Mouse (Mus musculus): ENCODE results near the gene Gm20441.

Gm20441 gene

DNA sequence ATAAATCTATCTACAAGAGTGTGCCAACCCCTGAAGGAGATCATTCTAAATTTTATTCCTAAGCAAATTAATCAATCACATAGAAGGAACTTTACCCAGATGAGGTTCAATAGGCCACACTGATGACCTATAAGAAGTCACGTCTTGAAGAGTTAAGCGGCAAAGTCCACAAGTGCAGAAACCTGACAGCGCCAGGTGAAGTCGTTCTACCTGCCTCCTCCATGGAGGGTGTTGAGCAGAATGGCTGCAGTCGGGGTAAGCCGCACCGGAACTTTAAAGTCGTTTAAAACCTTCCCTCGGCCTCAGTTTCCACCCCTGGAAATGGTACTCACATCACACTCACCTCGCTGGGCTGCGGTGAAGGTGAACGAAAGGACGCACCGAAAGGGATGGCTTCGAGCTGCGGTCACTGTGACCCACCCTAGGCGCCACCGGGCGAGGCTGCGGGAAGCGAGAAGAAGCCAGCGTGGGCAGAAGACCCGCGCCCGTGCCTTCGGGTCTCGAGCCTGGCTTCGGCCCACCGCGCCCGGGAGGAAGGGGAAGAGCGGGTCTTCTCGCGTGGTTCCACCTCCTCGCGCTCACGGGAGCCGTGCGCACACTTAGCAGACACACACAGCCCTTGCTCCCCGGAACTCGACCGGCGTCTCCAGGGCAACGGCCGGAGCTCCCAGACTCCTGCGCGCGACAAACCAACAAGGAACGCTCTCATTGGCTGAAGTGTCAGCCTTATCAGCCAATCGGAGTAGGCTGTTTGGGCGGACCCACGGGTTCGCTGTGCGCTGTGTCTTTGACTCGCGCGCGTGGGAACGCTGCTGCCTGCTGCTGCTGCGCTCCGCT lies 16.9 kb downstream of the Gm20441 start, which contains the start of gene Cabin1:
Cabin1 (minus strand) TSS at position 660 of the 837 bp plus-strand sequence.
- POLR2A ChIA-PET: interaction anchor here in 3 of 4 experiments (0.6 to 4.4 kb wide), 74 partner anchors 8 to 700 kb away, joined by 3 to 77 read pairs (median 4); partner anchors contain the start of genes Ddt (in 3 of the 3), Gm20441 (in 3 of the 3), Gstt1 (in 3 of the 3) and Mif (in 3 of the 3)

GRCm38 (mm10) chr10:75762413-75762812 lies 18.3 kb downstream of the Gm20441 start:
- ChIA-PET POLR2A (interaction anchor here in 2 of 4 experiments (0.9 to 4.4 kb wide), 5 partner anchors 11 to 136 kb away, joined by 3 to 77 read pairs (median 3); partner anchors contain the start of gene Ddt (in 2 of the 2)), CTCF (no interaction called here)

More for the DNA sequence above, 16.9 kb downstream of the Gm20441 start, which contains the start of gene Cabin1:
- CTCF ChIA-PET: interaction anchor here (0.6 to 2.3 kb wide), 39 partner anchors 9 to 1553 kb away, joined by 3 to 40 read pairs (median 6); partner anchors contain the start of genes Ddt (in 4 of the 4), Gstt2 (in 2 of the 4), Mif (in 2 of the 4) and Gm20441 (in 1 of the 4)

- CTCF ChIA-PET: interaction anchor here (0.6 to 1.8 kb wide), 7 partner anchors 16 to 93 kb away, joined by 3 to 7 read pairs (median 3); no protein-coding TSS in a partner anchor
- POLR2A ChIA-PET: interaction anchor here in 3 of 4 experiments (0.7 to 2.4 kb wide), 9 partner anchors 13 to 172 kb away, joined by 3 to 6 read pairs (median 4); partner anchors contain the start of gene Ddt (in 2 of the 3)
Observed at GRCm38 (mm10) chr10:75760311-75760710, 20.4 kb downstream of the Gm20441 start.

DNA sequence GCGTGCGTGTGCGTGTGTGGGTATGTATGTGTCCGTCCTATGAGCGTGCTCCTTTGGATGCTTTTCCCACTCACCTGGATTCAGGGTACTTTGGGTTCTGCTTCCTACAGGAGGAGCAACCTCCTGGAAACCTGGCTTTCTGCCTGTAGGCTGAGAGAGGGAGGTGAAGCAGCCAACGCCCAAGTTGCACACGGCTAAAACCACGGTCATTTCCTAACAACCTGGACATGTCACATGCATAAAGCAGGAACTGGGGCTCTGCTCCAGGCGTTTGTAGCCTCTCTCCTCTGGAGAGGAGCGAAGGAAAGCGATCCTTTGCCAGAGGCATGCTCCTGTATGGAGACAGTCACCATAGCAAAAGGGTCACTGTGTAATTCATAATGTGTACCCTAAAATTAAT lies 24.0 kb downstream of the Gm20441 start:
- CTCF ChIA-PET: interaction anchor here in 3 of 4 experiments (0.6 to 2.7 kb wide), 7 partner anchors 8 to 170 kb away, joined by 3 to 8 read pairs (median 4); partner anchors contain the start of gene Ddt (in 1 of the 3)
- POLR2A ChIA-PET: interaction anchor here in 2 of 4 experiments (0.7 to 1.4 kb wide), 4 partner anchors 8 to 108 kb away, joined by 3 to 10 read pairs (median 4); partner anchors contain the start of genes Cabin1 (in 1 of the 2) and Ddt (in 1 of the 2)

DNA sequence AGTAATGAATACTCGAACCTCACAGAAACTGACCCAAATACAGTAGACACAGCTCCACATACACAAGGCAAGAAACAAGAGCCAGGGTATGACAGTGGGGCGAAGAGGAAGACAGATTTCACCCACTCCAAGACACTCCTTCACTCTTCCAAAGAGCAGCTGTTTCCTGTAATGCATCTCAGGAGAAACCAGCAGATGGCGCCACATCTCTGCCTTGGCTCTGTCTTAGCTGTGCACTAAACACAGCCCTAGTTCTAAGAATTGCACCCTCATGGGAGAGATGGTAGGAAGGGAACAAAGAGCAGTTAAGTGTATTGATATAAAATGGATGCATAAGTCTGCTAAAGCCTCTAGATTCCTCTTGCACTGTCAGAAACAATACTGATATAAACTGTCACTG lies 36.7 kb downstream of the Gm20441 start:
- ChIA-PET CTCF (interaction anchor here (0.5 to 2.3 kb wide), 76 partner anchors 8 to 509 kb away, joined by 3 to 27 read pairs (median 4); partner anchors contain the start of genes Cabin1 (in 2 of the 4), Gm20441 (in 2 of the 4), Gstt2 (in 2 of the 4) and Ddt (in 1 of the 4)), POLR2A (interaction anchor here in 3 of 4 experiments (0.5 to 1.6 kb wide), 20 partner anchors 10 to 207 kb away, joined by 3 to 6 read pairs (median 3); partner anchors contain the start of genes Cabin1 (in 2 of the 3), Mif (in 2 of the 3) and Ddt (in 1 of the 3))

GRCm38 (mm10) chr10:75743369-75743768 lies 37.4 kb downstream of the Gm20441 start:
- ChIA-PET CTCF (interaction anchor here (0.5 to 2.3 kb wide), 72 partner anchors 8 to 412 kb away, joined by 3 to 27 read pairs (median 4); partner anchors contain the start of genes Cabin1 (in 2 of the 4), Gm20441 (in 2 of the 4), Gstt2 (in 2 of the 4) and Ddt (in 1 of the 4)), POLR2A (interaction anchor here in 3 of 4 experiments (0.5 to 1.6 kb wide), 16 partner anchors 13 to 208 kb away, joined by 3 to 6 read pairs (median 3); partner anchors contain the start of genes Cabin1 (in 2 of the 3), Mif (in 2 of the 3) and Ddt (in 1 of the 3))

GRCm38 (mm10) chr10:75740866-75741265 lies 39.9 kb downstream of the Gm20441 start:
- CTCF ChIA-PET: interaction anchor here in 3 of 4 experiments (0.5 to 1.7 kb wide), 5 partner anchors 19 to 155 kb away, joined by 3 to 12 read pairs (median 5); no protein-coding TSS in a partner anchor
- POLR2A ChIA-PET: interaction anchor here in 2 of 4 experiments (1.1 to 1.2 kb wide), 3 partner anchors 13 to 200 kb away, joined by 3 to 4 read pairs (median 3); no protein-coding TSS in a partner anchor

DNA sequence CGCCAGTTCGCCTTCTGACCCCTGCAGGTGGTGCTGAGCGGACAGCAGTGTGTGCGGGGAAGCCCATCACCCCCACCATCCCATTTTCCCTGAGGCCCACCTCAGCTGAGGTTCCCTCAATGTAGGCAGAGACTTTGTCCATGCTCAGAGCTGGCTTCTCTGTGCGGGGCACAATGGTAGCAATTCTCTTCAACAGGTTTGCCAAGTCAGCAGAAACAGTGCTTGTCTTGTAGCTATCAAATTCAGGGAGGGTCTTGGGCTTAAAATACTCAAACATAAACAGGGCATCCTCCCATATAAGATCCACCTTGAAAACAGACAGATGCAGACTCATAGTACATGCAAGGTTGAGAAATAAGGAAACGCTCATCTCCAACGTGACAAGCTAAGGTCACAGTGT lies 55.3 kb downstream of the Gm20441 start:
- POLR2A ChIA-PET: interaction anchor here in 1 of 4 experiments (0.9 to 1.1 kb wide), 3 partner anchors 14 to 122 kb away, joined by 3 read pairs; partner anchors contain the start of gene Gstt2
- CTCF ChIA-PET: interaction anchor here in 1 of 4 experiments (1.0 to 1.1 kb wide), 2 partner anchors 106 to 107 kb away, joined by 3 read pairs; no protein-coding TSS in a partner anchor

Data from embryonic stem cell, embryonic (primary cell).